Mouse (Mus musculus) megakaryocyte, embryonic 14.5 days (primary cell): ENCODE measurements at regions not wholly inside any gene's neighbourhood (a gene's known extent, or its start where the extent isn't known, plus 50 kb on each side); places are given as distances from the start of the nearest gene placed in this dataset.

ENCODE experiments used
- FLI1 ChIP-seq: IDR thresholded peaks from 2 replicates; pipeline ENCODE4 v1.6.1; 2012; ENCODE audit warnings: low read length, inconsistent platforms, mixed read lengths
- GATA1 ChIP-seq: IDR thresholded peaks from 3 replicates; pipeline ENCODE4 v1.6.1; 2012; ENCODE audit warnings: mixed read lengths, low read length, inconsistent platforms, borderline replicate concordance

GRCm38 (mm10) chr6:139350939-139351338 lies 150.8 kb downstream of the Rergl start:
- TF ChIP-seq GATA1, result no peak
- no peak for TF ChIP-seq FLI1
